Mouse (Mus musculus) ovary, postnatal 14 days (tissue): Measurements from ENCODE around the gene Ufc1.
"Not testable (repeated sequence)": the region's sequence is repeated elsewhere in the genome, so short reads cannot be mapped to it uniquely, and the experiment has no call there.

Source experiments
- DNase-seq: peaks from one replicate; pipeline ENCODE4 v3.0.0; 2022; ENCODE audit warnings: low spot score

Ufc1 gene

DNA sequence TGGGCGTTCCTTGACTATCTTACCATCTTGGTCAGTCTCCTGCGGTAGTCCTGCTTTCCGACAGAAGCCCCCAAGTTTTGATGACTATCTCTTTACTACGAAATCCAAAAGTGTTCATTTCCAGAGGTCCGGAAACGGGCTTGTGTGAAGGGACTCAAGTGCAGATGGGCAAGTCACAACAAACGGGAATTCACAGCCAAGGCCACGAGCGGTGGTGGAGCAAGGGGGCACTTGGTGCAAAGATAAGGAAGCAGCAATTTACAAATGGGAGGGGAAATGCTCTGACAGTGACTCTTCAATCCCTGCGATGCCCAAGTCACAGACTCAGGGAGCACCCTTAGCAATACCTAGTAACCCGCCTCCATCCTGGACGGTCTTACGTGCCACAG, 47.4 kb downstream of the Ufc1 start:
- DNase-seq, result no peak

DNA sequence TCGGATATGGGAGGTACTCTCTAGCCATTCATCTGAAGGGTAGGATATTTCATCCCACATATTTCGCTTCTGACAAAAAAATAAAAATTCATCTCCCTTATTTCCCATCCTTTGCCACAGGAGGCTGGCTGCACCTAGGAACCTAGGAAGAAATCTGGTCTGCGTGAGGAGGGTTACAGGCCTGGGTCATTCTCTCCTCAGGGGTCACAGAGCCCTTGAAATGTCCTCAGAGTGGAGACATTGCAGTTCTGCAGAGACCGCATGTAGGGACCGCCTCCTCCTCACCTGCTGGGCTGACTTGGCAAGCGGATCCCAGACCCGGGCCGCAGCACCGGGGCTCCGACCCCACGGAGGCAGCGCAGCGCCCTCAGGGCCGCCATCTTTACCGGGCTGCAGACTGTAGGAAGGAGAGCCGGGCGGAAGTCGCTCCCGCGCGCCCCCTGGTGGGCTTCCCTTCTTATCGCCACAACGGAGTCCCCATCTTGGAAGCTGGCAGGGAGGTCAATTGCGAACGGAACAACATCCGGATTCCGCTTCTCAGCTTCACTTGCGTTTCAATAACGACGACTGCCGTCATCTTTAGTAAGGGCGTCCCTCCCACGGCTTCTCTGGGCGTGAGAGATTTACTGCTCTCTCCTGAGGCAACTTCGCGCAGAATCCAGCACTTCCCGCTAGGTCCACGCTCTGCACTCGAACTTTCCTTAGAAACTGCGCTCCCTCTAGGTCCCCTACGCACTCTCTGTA, 47.9 kb downstream of the Ufc1 start:
- peak; percentile 96 for DNase-seq

DNA sequence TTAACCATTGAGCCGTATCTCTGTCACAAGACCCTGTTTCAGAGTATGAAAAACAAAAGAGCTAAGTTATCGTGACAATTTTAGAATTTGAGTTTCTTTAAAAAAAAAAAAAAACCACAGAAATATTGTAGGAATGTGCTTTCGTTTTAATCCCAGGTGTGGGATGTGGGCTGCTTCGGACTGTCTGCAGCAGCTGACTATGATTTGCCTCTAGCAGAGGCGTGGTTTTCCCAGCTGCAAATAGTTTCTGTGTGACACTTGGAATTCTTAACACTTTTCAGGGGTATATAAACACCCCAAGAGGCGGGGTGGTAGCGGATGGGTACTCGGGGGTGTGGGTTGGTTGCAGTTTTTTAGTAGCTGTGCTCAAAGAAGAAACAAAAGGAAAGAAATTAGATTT, 49.5 kb downstream of the Ufc1 start:
- DNase-seq, result no peak

DNA sequence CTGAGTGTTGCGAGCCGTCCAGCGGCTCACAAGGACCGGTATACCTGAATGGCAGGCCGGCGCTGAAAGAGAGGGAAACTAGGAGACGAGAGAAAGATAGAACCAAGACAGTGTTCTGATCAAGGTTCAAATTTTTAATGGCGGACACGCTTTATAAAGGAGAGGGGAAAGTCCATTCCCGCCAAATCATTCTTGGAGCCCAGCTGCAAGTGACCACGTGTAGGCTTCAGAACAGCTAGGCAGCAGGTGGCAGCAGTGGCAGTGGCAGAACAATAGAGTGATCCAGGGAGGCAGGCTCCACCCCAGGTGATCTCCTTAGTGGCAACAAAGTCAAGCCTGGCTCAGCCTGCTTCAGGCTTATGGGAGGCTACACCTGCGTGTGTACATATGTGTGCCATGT, 52.9 kb downstream of the Ufc1 start:
- not testable (repeated sequence) for DNase-seq

DNA sequence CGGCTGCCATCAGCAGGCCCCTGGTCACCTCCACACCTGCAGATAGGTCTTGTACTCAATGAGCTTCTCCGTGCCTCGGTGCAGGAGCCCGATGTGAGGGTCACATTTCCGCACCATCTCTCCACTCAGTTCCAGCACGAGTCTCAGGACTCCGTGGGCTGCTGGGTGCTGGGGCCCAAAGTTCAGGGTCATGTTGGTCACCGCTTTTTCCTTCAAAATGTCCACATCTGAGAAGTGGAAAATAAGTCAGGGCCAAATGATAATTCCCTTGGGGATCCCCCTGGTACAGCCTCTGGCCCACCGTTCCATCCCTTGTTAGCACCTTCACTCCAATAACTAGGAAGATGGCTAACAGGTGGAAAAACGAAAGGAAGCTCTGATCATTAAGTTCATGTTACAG, 53.9 kb downstream of the Ufc1 start:
- no peak for DNase-seq

DNA sequence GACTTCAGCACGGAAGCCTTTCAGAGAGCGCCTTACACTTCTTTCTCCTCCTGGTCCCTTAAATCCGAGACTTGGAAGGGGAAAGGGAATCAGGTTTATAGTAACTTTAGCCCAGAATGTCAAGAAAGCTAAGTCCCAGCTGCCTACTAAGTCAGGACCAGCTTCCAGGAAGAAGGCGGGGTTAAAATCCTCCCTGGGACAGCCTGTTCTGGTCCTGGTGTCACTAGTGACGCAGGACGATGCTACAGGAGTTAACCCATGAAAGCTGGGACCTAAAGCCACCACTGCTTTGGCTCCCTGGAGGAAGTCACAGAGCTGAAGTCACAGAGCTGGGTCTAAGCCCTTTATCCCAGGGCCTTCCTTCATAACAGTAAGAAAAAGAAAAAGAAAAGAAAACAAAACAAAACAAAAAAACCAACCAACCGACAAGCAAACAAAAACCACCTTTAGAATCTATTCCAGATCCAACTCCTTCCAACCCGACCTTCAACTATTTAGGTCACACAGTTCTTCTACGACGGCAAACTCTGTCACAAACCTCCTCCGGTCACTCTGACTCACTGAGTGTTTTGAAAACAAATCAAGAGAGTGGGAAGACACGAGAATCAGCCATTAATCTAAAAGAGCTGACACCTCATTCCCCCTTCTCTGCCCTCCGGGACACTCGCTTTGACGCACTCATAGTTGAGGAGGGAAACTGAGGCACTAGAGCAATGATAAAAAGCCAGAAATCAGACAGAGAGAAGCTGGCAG, 54.7 kb downstream of the Ufc1 start:
- DNase-seq, result no peak
